Mouse (Mus musculus) heart, adult 11 months (tissue): Measurements from ENCODE around the gene Psmc3.
A peak's percentile ranks its signal among the peaks of the same experiment; 100 is the strongest.
"Not testable (repeated sequence)": the region's sequence is repeated elsewhere in the genome, so short reads cannot be mapped to it uniquely, and the experiment has no call there.

ENCODE experiments used
- DNase-seq: peaks from one replicate; pipeline ENCODE4 v3.0.0; 2022

The Psmc3 gene

DNA sequence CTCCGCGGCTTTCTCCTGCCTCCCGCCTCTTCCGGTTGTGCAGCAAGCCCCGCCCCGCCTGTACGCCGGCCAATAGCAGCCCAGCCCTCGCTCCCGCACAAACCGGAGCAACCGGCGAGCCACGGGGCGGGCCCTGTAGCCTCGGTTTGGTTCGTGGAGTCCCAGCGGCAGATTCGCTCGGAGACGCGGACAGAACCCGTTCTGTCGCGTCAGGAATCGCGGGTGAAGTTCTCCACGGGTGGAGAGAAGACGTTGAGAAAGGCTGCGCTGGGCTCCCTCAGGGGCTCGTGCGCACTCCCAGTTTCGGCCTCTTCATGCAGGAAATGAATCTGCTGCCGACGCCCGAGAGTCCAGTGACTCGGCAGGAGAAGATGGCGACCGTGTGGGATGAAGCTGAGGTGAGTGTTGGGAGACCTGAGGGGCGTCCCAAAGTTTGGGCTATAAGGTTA is at the start of gene Psmc3:
Psmc3 (plus strand) TSS at position 76 of the 449 bp plus-strand sequence.
- peak; percentile 99 for DNase-seq

DNA sequence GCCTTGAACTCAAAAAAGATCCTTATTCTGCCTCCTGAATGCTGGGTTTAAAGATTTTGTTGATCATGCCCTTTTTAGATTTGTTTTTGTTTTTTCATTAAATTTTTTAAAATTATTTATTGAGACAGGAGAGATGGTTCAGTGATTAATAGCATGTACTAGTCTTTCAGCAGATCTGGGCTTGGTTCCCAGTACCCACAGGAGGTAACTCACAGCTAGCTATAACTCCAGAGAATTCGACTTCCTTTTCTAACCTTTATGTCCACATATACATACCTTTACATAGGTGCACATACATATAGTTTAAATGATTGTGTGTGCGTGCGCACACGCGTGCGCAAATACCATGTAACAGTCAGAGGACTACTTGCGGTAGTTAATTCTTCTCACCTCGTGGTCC is 45.3 kb upstream of the Psmc3 start:
- DNase-seq, result no peak

DNA sequence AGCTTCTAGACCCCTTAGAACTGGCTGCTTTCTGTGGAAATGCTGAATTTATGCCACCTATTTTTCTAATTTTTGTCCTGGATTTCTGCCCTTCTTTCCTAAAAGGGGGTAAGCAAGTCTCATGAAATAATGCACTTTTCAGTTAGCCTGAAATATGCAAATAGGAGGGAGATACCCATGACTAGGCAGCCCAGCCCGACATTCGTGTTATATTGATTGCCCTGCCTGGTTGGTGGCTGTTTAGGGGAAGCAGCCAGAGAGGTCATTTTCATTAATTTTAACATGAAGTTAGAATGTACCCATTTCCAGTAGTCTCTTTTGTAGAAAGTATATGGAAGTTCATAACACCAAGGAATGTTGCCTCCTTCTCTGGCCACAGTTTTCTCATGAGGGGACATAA is 39.9 kb upstream of the Psmc3 start:
- DNase-seq, result peak; percentile 35

DNA sequence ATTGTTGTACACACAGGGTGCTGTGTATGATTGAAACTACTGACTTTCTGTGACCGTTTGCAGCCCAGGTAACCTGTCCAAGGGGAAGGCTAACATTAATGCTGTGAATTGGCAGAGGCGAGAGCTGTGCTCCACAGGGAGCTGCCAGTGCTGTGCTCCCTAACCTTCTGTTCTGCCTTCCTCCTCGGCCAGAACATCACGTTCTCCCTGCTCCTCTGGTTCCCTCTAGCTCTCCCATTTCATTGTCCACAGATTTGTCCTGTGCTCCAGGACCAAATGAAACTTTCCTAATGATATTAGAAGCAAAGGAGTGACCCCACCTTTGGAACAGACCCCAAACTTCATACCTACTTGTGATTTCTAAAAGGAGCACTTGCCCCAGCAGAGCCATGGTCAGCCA is 38.4 kb upstream of the Psmc3 start:
- peak; percentile 93 for DNase-seq

DNA sequence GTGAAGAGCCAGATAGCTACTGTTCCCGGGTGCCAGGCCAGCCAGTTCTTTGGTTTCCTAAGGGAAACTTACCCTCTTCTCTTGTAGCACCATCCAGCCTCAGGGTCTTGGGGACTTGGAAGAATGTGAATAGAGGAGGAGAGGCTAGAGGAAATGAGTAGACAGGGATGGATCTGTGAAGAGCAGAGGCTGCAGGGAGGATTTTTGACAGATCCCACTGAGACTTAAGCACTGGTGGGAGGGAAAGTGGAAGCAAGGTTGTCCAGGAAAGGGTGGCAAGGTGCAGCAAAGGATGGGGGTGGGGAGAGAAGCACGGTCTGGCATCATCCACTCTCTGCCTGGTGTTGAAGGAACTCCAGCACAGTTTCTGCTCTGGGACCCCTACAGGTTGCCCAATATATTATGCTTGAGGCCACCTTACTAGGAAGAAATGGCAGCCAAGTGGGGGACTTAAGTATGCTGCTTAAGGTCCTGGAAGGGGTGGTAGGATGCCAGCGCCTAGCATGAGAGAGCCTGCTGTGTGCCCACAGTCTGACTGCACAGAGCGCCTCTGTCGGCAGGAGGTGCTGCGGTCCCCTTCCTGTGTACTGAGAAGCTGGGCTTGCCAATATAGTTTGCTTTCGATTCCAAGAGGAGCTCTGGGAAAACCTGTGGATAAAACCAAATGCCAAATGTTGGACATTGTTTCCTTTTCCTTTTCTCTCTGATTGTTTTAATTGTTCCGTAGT is 35.6 kb upstream of the Psmc3 start:
- DNase-seq, result peak; percentile 94

DNA sequence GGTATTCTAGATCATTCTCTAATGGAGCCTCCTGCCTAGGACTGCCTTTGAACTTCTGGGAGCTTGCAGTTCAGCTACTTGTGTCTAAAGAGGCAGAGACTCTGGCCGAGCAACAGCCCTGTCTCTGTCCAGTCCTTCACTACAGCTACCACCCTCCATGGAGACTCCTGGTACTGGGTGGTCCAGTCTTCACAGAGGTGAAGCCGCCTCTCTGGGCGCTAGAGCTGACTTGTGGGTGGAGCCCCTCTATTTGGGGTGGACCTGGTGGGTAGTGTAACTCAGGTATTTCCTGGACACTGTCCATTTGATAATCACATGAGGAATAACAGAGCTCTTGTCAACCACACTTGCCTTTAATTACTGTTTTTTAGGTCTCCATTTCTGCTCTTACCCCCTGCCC is 33.9 kb upstream of the Psmc3 start:
- peak; percentile 86 for DNase-seq

DNA sequence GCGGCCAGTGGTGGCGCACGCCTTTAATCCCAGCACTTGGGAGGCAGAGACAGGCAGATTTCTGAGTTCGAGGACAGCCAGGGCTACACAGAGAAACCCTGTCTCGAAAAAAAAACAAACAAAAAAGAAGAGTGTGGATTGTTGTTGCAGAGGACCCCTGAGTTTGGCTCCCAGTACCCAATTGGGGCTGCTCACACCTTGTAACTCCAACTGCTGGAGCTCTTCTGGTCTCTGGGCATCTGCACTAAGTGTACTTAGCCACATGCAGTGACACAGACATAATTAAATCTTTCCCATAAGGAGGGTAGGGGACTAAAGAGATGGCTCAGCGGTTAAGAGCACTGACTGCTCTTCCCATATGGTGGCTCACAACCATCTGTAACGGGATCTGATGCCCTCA is 31.5 kb upstream of the Psmc3 start:
- DNase-seq, result peak; percentile 51

DNA sequence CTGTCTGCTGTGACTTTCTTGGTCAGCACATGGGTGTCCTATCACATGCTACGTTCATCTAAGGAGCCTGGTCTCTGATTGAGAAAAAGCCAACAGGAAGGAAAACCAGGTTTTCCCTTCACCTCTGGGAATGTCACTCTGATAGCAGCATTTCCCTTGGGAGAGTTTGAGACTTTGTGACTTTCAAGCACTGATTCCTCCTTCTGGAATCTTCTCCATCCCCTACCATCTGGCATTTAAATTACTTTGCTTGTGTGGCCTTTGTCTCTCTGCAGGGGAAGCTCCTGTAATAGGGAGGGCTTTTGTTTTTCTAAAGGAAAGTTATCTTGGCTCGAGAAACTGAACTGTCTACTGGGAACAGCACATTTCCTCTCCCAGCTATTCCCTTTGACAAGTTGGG is 30.7 kb upstream of the Psmc3 start:
- DNase-seq, result peak; percentile 97

DNA sequence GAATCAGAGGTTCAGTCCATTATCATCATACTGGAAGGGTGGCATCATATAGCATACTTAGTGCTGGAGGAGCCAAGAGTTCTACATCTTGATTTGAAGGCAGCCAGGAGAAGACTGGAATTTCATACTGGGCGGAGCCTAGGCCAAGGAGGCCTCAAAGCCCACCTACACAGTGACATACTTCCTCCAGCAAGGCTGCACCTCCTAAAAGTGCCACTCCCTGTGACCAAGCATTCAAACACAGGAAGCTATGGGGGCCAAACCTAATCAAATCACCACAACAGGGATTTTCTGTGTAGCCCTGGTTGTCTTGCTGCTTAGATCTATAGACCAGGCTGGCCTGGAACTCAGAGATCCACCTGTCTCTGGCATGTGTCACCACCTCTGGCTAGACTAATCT is 29.9 kb upstream of the Psmc3 start:
- peak; percentile 91 for DNase-seq

DNA sequence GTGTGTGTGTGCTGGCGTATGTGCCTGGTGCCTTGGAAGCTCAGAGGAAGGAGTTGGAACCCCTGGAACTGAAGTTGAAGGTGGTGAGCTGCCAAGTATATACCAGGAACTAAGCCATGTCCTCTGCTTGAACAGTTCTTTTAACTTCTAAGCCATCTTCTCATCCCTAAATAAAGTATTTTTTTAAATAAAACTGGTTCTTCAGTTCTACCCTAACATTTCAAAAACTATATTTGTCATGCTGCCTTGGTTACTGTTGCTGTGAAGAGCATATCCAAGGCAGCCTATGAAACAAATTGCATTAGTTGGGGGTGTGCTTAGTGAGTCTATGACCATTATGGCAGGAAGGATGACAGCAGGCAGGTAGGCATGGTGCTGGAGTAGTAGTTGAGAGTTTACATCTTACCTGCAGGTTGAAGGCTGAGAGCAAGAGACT is 28.7 kb upstream of the Psmc3 start:
- no peak for DNase-seq

DNA sequence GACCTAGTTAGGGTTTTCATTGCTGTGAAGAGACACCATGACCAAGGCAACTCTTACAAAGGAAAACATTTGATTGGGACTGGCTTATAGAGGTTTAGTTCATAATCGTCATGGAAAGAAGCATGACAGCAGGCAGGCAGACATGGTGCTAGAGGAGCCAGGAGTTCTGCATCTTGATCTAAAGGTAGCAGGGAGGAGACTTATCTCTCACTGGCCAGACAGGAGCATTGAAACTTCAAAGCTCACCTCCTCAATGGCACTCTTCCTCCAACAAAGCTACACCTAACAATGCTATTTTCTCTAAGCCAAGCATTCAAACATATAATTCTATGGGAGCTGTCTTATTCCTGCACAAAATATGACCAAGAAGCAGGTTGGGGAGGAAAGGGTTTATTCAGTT is 27.3 kb upstream of the Psmc3 start:
- no peak for DNase-seq

DNA sequence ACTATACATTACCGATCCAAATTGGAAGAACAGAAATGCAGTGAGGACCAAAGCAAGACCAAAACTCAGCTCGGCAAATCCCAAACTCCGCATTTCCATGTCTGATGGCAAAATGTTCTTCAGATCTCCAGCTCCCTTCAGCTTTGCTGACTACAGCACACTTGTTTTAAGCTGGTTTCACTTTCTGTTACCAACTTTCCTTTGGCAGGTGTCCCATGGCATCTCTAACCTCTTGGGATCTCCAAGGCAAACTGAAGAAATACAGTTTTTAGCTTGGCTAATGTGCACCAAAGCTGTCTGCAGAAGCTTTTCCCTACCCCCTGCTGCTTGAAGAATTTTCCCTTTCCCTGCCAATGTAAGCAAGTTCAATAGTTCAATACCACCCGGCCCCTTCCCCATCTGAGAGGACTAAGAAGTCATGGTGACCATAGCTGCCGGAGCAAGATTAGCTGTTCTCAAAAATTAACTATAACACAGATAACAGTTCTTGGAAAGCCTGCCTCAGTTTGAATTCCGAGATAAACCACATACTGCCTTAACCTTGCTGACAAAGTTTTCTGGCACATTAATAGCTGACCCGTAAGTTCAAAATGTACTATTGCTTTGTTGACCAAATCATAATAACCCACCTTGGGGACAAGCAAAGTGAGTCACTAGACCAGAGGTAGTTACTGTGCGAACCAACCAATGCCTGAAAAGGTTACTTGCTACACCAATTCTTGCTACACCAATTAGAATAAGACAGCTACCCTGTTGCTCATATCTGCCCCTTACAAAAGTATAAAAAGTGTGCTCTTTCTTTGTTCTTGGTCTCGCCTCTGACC is 26.2 kb upstream of the Psmc3 start:
- peak; percentile 92 for DNase-seq

DNA sequence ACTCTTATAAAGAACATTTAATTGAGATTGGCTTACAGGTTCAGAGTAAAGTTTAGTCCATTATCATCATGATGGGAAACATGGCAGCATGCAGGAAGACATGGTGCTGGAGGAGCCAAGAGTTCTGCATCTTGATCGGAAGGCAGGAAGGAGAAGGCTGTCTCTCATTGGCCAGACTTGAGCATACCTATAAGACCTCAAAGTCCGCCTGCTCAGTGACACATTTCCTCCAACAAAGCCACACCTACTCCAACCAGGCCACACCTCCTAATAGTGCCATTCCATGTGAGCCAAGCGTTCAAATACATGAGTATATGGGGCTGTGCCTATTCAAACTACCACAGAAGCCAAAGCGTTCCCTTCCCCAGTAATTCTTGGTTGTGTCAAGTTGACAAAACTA is 22.6 kb upstream of the Psmc3 start:
- no peak for DNase-seq

DNA sequence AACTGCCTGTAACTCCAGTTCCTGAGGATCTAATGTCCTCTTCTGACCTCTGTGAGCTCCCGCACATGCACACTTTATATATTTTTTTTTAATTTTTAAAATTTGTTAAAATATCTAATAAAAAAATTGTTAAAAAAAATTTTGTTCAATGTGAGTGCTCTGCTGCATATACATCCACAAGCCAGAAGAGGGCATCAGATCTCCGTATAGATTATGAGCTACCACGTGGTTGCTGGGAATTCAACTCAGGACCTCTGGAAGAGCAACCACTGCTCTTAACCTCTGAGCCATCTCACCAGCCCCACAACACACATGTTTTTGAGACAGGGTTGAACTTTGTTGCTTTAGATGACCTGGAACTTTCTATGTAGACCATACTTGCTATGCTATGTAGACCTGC is 20.8 kb upstream of the Psmc3 start:
- DNase-seq, result no peak

DNA sequence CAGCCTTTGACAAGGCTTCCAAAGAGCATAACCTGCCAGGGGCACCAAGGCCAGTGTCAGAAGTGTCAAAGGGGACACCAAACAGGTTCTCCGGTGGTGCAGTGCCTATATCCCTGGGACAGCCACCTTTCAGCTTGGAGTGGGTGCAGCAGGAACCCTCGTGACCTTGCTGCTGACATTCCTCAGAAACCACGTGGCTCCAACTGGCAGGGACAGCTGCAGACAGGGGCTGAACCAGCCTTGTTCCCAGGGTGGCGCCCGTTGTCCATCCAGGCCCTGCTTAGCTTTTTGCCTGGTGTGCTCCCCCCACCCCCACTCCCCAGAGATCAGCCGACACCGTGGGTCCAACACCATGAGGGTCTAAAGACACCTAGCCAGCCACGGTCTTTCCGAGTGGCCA is 18.4 kb upstream of the Psmc3 start, which contains the start of gene Rapsn:
Rapsn (plus strand) TSS at position 236 of the 400 bp plus-strand sequence.
- DNase-seq, result peak; percentile 97

DNA sequence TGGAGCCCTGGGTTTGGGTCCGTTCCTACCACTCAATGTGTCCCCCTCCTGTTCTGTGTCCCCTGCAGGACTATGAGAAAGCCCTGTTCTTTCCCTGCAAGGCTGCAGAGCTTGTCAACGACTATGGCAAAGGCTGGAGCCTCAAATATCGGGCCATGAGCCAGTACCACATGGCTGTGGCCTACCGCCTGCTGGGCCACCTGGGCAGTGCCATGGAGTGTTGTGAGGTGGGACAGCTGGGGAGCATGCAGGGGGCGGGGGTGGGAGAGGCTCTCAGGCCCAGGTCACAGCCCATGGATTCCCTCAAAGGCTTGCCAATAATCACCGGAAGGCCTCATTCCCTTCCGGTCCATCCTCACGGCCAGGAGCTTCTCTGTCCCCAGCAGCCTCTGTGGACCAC is 12.0 kb upstream of the Psmc3 start:
- no peak for DNase-seq

DNA sequence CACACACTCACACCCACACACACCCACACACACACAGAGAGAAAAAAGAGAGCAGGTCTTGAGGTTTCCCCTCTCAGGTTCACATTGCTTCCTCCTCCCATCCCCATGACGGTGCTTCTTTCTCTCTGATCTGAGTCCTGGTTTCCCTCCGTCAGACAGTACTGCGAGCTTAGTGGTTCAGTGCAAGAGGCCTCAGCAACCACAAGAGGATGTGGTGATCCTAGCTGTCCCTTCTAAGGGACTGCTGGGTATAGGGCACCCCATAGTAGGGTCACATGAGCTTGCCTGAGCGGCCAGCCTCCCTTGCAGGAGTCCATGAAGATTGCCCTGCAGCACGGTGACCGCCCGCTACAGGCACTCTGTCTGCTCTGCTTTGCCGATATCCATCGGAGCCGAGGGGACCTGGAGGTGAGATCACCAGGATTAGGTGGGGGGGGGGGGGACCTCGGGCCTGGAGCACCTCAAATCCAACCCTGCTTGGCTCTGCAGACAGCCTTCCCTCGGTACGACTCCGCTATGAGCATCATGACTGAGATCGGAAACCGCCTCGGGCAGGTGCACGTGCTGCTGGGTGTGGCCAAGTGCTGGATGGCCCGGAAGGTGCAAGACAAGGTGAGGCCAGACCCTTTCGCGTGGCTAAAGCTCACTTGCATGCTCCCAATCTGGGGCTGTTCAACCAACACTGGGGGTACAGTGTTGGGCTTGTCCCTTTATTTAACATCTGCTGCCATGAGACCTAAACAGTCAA is 11.0 kb upstream of the Psmc3 start:
- DNase-seq, result no peak

DNA sequence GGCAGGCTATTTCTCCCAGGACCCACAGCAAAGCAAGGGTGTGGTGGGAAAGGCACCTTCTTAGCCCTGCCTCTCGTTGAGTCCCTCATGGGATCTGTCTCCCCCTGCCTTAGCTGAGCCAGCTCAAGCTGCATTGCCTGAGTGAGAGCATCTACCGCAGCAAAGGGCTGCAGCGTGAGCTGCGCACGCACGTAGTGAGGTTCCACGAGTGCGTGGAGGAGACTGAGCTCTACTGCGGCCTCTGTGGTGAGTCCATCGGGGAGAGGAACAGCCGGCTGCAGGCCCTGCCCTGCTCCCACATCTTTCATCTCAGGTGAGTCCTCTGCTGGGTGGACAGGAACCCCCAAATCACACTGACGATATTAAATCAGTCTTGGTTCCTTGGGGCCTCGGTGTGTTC is 9.1 kb upstream of the Psmc3 start:
- DNase-seq, result no peak

DNA sequence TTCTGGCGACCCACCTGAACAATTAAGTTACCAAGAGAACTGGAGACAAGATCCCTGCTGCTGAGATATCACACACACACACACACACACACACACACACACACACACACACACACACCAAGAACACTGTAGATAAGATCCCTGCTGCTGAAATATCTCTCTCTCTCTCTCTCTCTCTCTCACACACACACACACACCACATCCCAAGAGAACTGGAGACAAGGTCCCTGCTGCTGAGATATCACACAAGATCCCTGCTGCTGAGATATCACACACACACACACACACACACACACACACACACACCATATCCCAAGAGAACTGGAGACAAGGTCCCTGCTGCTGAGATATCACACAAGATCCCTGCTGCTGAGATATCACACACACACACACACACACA is 8.0 kb upstream of the Psmc3 start:
- DNase-seq, result not testable (repeated sequence)

DNA sequence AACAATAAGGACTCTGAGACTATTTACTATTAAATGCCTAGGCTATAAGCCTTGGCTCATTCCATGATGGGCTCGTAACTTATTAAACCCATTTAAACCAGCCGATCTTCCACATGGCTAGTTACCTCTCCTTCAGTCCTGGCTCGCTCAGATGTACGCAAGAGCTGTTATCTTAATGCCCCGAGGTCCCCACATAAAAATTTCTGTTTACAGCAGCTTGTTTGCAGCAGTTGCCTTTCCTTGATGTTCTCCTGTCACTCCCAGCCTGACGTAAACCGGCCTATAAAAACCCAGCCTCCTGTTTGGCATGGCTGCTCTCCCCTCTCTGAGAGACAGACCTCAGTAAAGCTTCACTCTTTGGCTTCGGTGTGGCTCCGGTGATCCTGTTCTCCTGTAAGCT is 6.5 kb upstream of the Psmc3 start:
- peak; percentile 44 for DNase-seq

DNA sequence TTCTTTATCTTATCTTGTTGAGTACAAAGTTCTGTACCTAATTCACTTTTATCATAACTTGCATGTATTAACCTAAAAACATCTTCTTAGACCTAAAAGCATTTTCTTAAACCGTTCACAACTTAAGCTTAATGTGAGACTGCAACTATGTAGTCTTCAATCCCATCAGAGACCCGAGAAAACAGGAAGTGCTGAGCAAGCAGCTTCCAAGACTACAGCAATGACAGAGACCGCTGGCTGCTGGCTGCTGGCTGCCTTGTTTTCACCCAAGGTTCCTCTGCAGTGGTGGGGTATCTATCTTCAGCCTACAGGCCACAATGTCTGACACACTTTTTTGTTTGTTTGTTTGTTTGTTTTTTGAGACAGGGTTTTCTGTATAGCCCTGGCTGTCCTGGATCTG is 1.9 kb upstream of the Psmc3 start:
- DNase-seq, result no peak

DNA sequence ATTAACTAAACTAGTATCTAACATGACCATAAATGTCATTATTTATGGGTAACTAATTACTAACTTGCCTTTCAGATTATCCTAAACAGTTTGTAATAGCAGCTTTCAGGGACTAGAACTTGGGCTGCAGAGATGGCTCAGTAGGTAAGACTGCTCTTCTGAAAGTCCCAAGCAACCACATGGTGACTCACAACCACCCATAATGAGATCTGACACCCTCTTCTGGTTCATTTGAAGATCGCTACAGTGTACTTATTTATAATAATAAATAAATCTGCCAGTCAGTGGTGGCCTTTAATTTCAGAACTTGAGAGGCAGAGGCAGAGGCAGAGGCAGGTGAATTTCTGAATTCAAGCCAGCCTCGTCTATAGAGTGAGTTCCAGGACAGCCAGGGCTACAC is 1.1 kb upstream of the Psmc3 start:
- no peak for DNase-seq

DNA sequence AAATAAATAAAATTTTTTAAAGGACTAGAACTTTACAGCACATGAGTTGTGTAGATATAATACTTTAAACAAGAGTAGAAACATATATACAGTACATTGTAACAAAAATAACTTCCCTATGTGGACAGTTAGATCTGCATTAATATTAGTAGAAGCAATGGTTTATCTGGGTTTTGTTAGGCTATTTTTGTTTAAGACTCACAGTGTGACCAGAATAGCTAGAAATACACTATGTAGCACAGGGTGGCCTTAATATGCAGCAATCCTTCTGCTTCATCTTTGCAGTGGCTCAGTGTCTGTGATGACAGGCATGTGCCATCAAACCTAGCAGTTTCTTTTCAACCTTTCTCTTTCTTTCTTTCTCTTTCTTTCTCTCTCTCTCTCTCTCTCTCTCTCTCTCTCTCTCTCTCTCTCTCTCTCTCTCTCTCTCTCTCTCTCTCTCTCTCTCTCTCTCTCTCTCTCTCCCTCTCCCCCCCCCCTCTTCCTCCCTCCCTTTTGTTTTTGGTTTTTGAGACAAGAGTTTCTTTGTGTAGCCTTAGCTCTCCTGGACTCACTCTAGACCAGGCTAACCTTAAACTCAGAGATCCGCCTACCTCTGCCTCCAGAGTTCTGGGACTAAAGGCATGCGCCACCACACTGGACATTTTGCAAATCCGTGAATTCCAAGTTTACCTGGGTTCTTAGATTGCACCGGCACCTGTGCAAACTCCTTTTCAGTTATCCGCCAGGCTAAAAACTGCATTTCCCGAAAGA is 452 bp upstream of the Psmc3 start:
- no peak for DNase-seq
